Mouse (Mus musculus): ENCODE results near the gene Ankrd34a. TPM values are rescaled to one million over a fixed set of nuclear protein-coding genes. Genes with fewer than 3 reads are reported as not detected.
"Not testable (repeated sequence)": the region's sequence is repeated elsewhere in the genome, so short reads cannot be mapped to it uniquely, and the experiment has no call there.

The Ankrd34a gene
- total RNA-seq, 2 experiments from 2014 or later, result 32.3 to 33.0 TPM

- intact Hi-C loops (cut with DNase I), result loop anchor here (5.0 kb wide), 1 partner anchor 35 kb away; the partner anchor contains the start of genes Gm42957 and Pex11b
- peak; percentile 56 for DNase-seq
Observed at GRCm38 (mm10) chr3:96601941-96602703, 5.7 kb downstream of the Ankrd34a start.

- no peak for DNase-seq
- intact Hi-C loops (cut with DNase I), result loop anchor here (5.0 kb wide), 1 partner anchor 35 kb away; the partner anchor contains the start of genes Gm42957 and Pex11b
Observed at GRCm38 (mm10) chr3:96602704-96603084, 6.3 kb downstream of the Ankrd34a start.

DNA sequence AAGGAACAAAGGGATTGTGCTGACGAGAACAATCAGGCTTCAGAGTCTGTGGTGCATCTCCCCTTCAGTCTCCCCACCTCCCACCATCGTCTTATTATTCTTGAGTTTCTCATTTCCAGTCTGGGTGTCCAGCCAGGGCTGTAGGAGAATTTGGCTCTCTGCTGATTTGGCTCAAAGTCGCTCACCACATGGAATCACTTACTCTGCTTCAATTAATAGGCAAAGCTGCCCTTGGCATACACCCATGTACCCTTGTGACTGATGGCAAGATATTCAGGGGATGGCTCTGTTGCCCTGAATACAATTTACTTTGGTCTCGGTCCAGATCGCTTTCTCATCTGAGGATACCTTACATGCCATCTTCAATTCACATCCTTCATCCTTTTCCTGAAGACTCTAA, 6.9 kb downstream of the Ankrd34a start:
- peak; percentile 85 for DNase-seq
- intact Hi-C loops (cut with DNase I), result loop anchor here (5.0 kb wide), 1 partner anchor 34 kb away; the partner anchor contains the start of genes Gm42957 and Pex11b

GRCm38 (mm10) chr3:96606007-96606406, 9.6 kb downstream of the Ankrd34a start:
- intact Hi-C loops (cut with DNase I); DNase-seq: not testable (repeated sequence)

- intact Hi-C loops (cut with DNase I), result no loop called here
Observed at GRCm38 (mm10) chr3:96606618-96607017, 10.2 kb downstream of the Ankrd34a start.

GRCm38 (mm10) chr3:96617941-96618340, 21.5 kb downstream of the Ankrd34a start:
- DNase-seq, result no peak
- intact Hi-C loops (cut with DNase I), result no loop called here

More at GRCm38 (mm10) chr3:96606618-96607017, 10.2 kb downstream of the Ankrd34a start:
- no peak for DNase-seq

- intact Hi-C loops (cut with DNase I), result no loop called here
- DNase-seq, result no peak
Observed at GRCm38 (mm10) chr3:96623201-96623600, 26.8 kb downstream of the Ankrd34a start.

DNA sequence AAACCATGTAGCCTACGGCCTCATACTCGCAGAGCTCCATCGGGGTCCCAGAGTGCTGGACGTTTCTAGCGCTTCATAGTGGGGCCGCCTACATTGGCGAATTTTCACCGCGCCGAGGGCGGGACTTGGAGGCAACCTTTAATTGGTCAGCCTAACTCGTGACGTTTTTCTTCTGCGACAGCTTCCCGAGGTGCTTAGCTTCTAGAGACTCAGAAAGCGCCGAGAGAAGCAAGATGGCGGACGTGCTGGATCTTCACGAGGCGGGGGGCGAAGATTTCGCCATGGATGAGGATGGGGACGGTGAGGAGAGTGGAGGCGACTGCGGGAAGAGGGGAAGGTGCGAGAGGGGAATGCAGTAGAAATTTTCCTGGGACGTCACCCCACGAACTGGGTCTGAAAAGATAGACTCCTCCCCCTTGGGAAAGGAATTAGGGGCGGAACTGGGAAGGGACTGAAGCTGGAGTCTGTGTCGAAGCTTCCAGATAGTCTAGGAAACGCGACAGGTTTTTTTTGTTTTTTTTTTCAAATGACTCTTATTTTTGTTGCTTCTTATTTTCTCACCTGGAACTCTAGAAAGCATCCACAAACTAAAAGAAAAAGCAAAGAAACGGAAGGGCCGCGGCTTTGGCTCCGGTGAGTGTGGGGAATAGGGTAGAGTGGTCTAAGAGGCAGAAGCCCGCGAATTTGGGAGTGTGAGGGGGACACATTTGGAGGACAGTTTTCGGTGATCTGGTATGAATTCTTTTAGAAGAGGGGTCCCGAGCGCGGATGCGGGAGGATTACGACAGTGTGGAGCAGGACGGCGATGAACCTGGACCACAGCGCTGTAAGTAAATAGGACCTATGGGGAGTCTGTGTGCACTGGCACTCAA, 33.5 kb downstream of the Ankrd34a start, which contains the start of gene Rbm8a:
Rbm8a (plus strand) TSS at position 205 of the 872 bp plus-strand sequence.
- DNase-seq, result peak; percentile 97
- intact Hi-C loops (cut with DNase I), result loop anchor here (10.0 kb wide), 1 partner anchor 85 kb away; no protein-coding TSS in a partner anchor

GRCm38 (mm10) chr3:96632058-96632457, 35.6 kb downstream of the Ankrd34a start:
- DNase-seq, result no peak
- intact Hi-C loops (cut with DNase I), result loop anchor here (10.0 kb wide), 1 partner anchor 87 kb away; no protein-coding TSS in a partner anchor

- DNase-seq, result no peak
- intact Hi-C loops (cut with DNase I), result loop anchor here (10.0 kb wide), 1 partner anchor 89 kb away; no protein-coding TSS in a partner anchor
Observed at GRCm38 (mm10) chr3:96634015-96634414, 37.6 kb downstream of the Ankrd34a start.

DNA sequence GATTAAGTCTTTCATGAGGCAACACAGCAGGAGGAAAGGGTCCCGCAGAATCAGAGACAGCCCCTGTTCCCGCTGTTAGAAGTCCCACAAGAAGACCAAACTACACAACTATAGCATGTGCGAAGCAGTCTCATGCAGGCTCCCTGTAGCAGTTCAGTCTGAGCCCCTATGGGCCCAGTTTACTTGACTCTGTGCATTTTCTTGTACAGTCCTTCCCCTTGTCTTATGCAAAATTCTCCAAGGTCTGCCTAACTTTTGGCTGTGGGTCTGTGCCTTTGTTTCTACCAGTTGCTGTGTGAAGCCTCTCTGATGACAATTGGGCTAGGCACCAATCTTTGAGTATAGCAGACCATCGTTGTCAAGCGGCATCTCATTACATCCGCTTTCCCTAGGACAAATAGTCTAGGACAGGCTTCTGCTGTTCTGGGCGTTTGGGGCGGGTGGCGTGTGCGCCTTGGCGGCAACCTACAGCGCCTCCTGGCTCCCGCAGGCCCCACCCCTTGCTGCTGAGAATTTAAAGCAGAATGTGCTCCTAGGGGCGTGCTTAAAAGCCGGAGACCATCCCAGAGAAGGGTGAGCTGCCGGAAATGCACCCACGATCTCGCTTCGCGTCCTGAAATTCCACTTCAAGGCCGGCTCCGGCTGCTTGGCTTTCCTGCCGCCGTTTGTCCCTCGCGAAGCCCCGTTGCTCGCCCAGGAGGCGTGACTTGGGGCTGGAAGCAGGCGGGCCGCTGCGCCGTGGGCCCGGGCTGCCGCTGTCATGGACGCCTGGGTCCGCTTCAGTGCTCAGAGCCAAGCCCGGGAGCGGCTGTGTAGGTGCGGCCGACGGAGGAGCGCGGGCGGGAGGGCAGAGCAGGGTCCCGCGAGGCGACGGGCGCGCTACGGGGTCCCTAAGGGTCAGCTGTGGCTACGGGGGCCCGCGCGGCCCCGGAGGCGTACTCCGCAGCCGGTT, 38.8 kb downstream of the Ankrd34a start, which contains the start of the genes Pex11b and Gm42957:
Pex11b (plus strand) TSS at position 449 of the 952 bp plus-strand sequence.
Gm42957 (plus strand) TSS at position 547 of the 952 bp plus-strand sequence.
- intact Hi-C loops (cut with DNase I), result loop anchor here (5.0 to 10.0 kb wide), 2 partner anchors 33 to 90 kb away; partner anchors contain the start of gene Lix1l
- DNase-seq, result peak; percentile 82

- no peak for DNase-seq
- intact Hi-C loops (cut with DNase I), result loop anchor here (5.0 to 10.0 kb wide), 2 partner anchors 34 to 91 kb away; partner anchors contain the start of gene Lix1l
Observed at GRCm38 (mm10) chr3:96635906-96636305, 39.5 kb downstream of the Ankrd34a start.

DNA sequence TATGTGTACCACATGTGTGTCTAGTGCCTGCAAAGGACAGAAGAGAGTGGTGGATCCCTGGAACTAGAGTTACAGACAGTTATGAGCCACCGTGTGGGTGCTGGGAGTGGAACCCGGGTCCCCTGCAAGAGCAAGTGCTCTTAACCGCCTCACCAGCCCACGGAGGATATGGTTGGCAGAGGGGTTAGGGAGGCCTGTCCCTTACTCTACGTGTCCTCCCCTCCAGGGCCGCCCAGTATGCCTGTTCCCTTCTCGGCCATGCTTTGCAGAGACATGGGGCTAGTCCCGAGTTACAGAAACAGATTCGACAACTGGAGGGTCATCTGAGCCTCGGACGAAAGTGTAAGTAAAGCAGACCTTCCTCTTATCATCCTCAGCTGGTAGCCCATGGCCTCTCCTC, 40.0 kb downstream of the Ankrd34a start:
- intact Hi-C loops (cut with DNase I), result loop anchor here (5.0 to 10.0 kb wide), 2 partner anchors 34 to 92 kb away; partner anchors contain the start of gene Lix1l
- DNase-seq, result no peak

GRCm38 (mm10) chr3:96639219-96639618, 42.8 kb downstream of the Ankrd34a start:
- intact Hi-C loops (cut with DNase I), result loop anchor here (5.0 to 10.0 kb wide), 2 partner anchors 37 to 94 kb away; partner anchors contain the start of gene Lix1l
- DNase-seq, result peak; percentile 52

GRCm38 (mm10) chr3:96645018-96645649, 48.7 kb downstream of the Ankrd34a start, which contains the start of gene Itga10:
TSS of gene Itga10 (plus strand) at chr3:96645584.
- peak; percentile 53 for DNase-seq
- intact Hi-C loops (cut with DNase I), result no loop called here

DNA sequence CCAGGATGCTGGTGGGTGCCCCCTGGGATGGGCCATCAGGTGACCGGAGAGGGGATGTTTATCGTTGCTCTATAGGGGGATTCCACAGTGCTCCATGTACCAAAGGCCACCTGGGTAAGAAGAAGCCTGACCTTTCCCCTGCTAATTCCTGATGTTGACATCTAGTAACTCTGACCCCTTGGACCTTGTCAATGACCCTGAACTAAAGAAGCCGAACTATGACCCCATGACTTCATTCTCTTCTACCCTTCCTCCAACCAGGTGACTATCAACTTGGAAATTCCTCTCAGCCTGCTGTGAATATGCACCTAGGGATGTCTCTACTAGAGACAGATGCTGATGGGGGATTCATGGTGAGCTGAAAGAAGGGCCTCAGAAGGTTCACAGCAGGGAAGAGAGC, 50.9 kb downstream of the Ankrd34a start:
- no peak for DNase-seq
- intact Hi-C loops (cut with DNase I), result no loop called here
